Mouse (Mus musculus) megakaryocyte, embryonic 14.5 days (primary cell): Measurements from ENCODE around the gene Eif4b. TPM values are rescaled to one million over a fixed set of nuclear protein-coding genes. Genes with fewer than 3 reads are reported as not detected.

Source experiments
- H3K27me3 ChIP-seq: replicated peaks from 2 replicates; pipeline ENCODE3; 2012; ENCODE audit warnings: inconsistent platforms
- H3K36me3 ChIP-seq: replicated peaks from 2 replicates; pipeline ENCODE3; 2012; ENCODE audit warnings: low read length, inconsistent platforms, mixed read lengths
- H3K4me1 ChIP-seq: 2 replicates; pipeline ENCODE4 v1.6.1; 2012; ENCODE audit warnings: inconsistent platforms
- H3K4me3 ChIP-seq: replicated peaks from 2 replicates; pipeline ENCODE3; 2012; ENCODE audit warnings: moderate library complexity, mild to moderate bottlenecking, inconsistent platforms
- H3K9me3 ChIP-seq: 2 replicates; pipeline ENCODE4 v1.6.1; 2012; ENCODE audit warnings: inconsistent platforms
- FLI1 ChIP-seq: IDR thresholded peaks from 2 replicates; pipeline ENCODE4 v1.6.1; 2012; ENCODE audit warnings: low read length, inconsistent platforms, mixed read lengths
- GATA1 ChIP-seq: IDR thresholded peaks from 3 replicates; pipeline ENCODE4 v1.6.1; 2012; ENCODE audit warnings: mixed read lengths, low read length, inconsistent platforms, borderline replicate concordance
- polyA plus RNA-seq: library from polyadenylated mRNA; stranded (reverse); fragments of >175 nt; gene quantifications from 2 replicates; pipeline ENCODE4 v1.2.3, GENCODE M21; 2012; ENCODE audit warnings: low replicate concordance; ENCODE audit not compliant: insufficient read depth

Eif4b gene
- polyA plus RNA-seq, 1 experiment, result 102 TPM

- H3K27me3 ChIP-seq, result peaks cover 11% of the 10 kb centered on the region
- peaks cover 68% of the 10 kb centered on the region for H3K36me3 ChIP-seq
- TF ChIP-seq FLI1 (no peak), GATA1 (no peak)
- no peak overlapping the region for H3K4me3 ChIP-seq
- H3K9me3 ChIP-seq, result no peaks in the 10 kb centered on the region
- peaks cover 30% of the 10 kb centered on the region for H3K4me1 ChIP-seq
Observed at GRCm38 (mm10) chr15:102116753-102117415, 43.3 kb downstream of the Eif4b start.

DNA sequence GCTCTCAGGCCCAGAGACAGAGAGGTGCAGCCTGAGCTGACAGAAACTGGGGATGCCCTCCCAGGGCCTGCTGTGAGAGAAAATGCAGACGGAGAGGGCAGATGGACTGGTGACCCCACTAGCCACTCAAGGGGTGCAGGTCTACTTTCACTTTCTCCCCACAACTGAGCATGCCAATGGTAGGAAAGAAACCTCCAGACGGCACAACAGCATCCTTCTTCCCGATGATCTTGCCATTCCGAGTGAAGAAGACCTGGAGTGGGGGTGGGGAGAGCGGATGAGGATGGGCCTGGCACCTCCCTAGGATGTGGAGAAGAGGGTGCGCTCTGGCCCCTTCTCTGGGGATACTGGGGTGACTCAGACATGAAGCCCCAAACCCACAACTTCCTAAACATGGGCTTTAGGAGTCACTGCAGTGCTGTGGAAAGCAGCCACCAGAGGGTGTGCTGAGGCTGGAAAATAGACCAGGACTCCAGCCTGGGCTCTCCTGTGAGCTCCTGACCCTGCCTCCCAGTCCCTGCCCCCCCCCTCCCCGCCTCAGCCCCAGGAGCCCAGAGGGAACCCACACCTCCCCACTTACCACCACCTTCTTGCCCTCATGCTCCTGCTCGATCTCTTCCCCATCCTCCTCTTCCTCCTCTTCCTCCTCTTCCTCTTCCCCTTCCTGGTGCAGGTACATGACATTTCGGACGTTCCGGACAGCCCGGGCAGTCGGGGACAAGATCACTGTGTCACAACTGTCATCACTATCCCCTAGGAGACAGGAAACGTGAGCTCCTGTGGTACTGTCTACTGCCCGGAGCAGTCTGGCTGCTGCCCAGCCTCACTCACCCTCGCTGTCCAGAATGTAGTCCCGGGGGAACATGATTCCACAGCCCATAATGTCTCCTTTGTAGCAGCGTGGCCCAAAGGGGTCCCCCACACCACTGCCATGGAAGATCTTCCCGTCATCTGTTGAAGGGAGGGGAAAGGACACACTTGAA, 44.2 kb downstream of the Eif4b start:
- TF ChIP-seq FLI1, result no peak
- TF ChIP-seq GATA1, result no peak
- Histone ChIP-seq H3K4me1 (peaks cover 30% of the 10 kb centered on the region), H3K36me3 (peaks cover 75% of the 10 kb centered on the region), H3K27me3 (peaks cover 3% of the 10 kb centered on the region), H3K4me3 (no peak overlapping the region), H3K9me3 (no peaks in the 10 kb centered on the region)

GRCm38 (mm10) chr15:102118591-102118990, 45.0 kb downstream of the Eif4b start:
- Histone ChIP-seq H3K36me3 (peaks cover 81% of the 10 kb centered on the region), H3K9me3 (no peaks in the 10 kb centered on the region), H3K27me3 (peaks cover 1% of the 10 kb centered on the region), H3K4me3 (no peak overlapping the region), H3K4me1 (peaks cover 30% of the 10 kb centered on the region)
- TF ChIP-seq GATA1, result no peak
- TF ChIP-seq FLI1, result no peak

- Histone ChIP-seq H3K4me1 (peaks cover 30% of the 10 kb centered on the region), H3K36me3 (peaks cover 83% of the 10 kb centered on the region), H3K9me3 (no peaks in the 10 kb centered on the region), H3K27me3 (no peaks in the 10 kb centered on the region), H3K4me3 (no peak overlapping the region)
- no peak for TF ChIP-seq GATA1
- TF ChIP-seq FLI1, result no peak
Observed at GRCm38 (mm10) chr15:102119121-102119830, 45.7 kb downstream of the Eif4b start.

GRCm38 (mm10) chr15:102119831-102120170, 46.2 kb downstream of the Eif4b start:
- TF ChIP-seq GATA1 (no peak), FLI1 (no peak)
- Histone ChIP-seq H3K4me1 (peaks cover 30% of the 10 kb centered on the region), H3K27me3 (no peaks in the 10 kb centered on the region), H3K4me3 (no peak overlapping the region), H3K9me3 (no peaks in the 10 kb centered on the region), H3K36me3 (peaks cover 88% of the 10 kb centered on the region)

- Histone ChIP-seq H3K27me3 (no peaks in the 10 kb centered on the region), H3K4me1 (peaks cover 29% of the 10 kb centered on the region), H3K4me3 (no peak overlapping the region), H3K9me3 (no peaks in the 10 kb centered on the region), H3K36me3 (peaks cover 90% of the 10 kb centered on the region)
- TF ChIP-seq FLI1, result no peak
- TF ChIP-seq GATA1, result no peak
Observed at GRCm38 (mm10) chr15:102120530-102120929, 47.0 kb downstream of the Eif4b start.

- Histone ChIP-seq H3K4me3 (no peak overlapping the region), H3K36me3 (peaks cover 88% of the 10 kb centered on the region), H3K27me3 (no peaks in the 10 kb centered on the region), H3K4me1 (peaks cover 13% of the 10 kb centered on the region), H3K9me3 (no peaks in the 10 kb centered on the region)
- TF ChIP-seq GATA1, result no peak
- no peak for TF ChIP-seq FLI1
Observed at GRCm38 (mm10) chr15:102126303-102126702, 52.7 kb downstream of the Eif4b start.

- TF ChIP-seq GATA1 (no peak), FLI1 (no peak)
- Histone ChIP-seq H3K4me1 (peaks cover 26% of the 10 kb centered on the region), H3K27me3 (no peaks in the 10 kb centered on the region), H3K36me3 (peaks cover 54% of the 10 kb centered on the region), H3K4me3 (no peak overlapping the region), H3K9me3 (no peaks in the 10 kb centered on the region)
Observed at GRCm38 (mm10) chr15:102133314-102133713, 59.7 kb downstream of the Eif4b start.

DNA sequence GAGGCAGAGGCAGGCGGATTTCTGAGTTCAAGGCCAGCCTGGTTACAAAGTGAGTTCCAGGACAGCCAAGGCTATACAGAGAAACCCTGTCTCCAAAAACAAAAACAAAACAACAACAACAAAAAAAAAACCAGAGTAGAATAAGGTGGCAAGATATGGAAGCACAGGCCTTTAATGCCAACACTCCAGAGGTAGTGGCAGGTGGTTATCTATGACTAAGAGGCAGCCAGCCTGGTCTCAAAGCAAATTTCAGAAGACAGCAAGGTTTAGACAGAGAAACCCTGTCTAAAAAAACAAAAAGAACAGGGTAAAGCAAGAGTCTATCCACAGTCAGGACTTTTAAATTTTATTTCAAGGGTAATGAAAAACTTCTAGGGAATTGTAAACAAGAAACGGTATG, 61.1 kb downstream of the Eif4b start:
- Histone ChIP-seq H3K4me3 (no peak overlapping the region), H3K4me1 (peaks cover 26% of the 10 kb centered on the region), H3K36me3 (peaks cover 40% of the 10 kb centered on the region), H3K9me3 (no peaks in the 10 kb centered on the region), H3K27me3 (no peaks in the 10 kb centered on the region)
- TF ChIP-seq GATA1 (no peak), FLI1 (no peak)
